Mouse (Mus musculus): Measurements from ENCODE around the gene Cox10.

Gene Cox10

DNA sequence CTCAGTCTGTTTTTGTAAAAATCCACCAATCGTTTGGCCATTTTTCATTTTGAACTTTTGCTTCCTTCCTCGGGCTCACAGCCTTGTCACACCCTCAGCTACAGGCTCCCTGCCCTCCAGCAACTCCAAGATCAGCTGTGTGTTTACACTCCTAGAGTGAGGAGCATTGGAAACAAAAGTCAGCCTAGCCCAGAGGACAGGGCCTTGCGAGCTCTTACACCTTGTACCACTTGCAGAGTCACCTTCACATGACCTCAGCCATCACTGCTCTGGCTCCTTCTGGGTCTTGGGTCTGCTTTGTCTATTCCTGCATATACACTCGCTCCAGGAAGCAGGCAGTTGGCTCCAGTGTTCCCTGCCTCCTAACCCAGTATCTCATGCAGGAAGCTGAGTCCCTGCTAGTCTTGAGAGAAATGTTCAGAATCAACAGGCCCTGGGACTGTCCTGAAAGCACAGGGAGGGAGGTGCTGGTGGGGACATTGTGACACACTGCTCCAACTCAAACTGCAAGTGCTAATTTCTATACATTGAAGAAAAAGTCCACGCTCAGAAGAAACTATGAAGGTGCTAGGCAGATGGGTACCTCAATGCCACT lies 79.0 kb downstream of the Cox10 start:
- DNase-seq (ENCODE audit: low spot score in 2 of 2), result no peak

- no peak for DNase-seq (ENCODE audit: low spot score in 2 of 2)
These were observed 79.8 kb downstream of the Cox10 start for GRCm38 (mm10) chr11:63999431-63999830.

GRCm38 (mm10) chr11:63991958-63992357 lies 87.3 kb downstream of the Cox10 start:
- DNase-seq (ENCODE audit: low spot score in 2 of 2), result no peak

DNA sequence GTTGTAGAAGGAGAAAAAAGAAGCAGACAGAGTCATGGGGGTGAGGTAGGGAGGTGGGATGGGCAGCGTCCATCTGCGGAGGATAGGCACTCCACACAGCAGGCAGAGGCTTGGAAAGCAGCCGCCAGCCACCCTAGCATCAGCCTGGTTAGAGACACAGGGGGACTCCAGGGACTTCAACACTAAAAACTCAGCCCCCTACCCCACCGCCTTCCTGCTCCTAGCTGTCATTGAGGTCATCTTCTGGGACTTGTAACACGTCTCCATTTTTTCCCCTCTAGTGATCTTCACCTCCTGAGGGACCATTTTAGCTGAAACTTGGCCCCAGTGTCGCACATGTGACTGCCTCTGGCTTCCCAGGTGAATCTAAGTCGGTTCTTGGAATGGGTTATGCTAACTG lies 88.5 kb downstream of the Cox10 start:
- no peak for DNase-seq (ENCODE audit: low spot score in 2 of 2)

DNA sequence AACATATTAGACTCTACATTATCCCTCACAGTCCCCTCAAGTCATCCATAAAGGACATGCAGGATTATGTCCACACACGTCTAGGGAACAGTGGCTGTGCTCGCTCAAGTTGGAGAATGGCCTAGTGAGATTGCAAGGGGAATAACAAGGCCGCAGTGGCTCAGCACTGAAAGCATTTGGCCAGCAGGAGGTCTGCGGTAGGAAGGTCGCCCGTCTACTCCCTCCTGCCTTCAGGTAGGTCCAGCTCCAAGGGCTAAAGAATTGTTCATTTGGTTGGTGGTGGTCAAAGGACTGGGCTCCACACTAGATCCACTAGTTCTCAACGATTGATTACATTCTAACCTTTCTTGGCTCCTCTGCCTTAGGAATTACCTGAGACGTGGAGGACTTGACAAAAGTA lies 89.0 kb downstream of the Cox10 start:
- no peak for DNase-seq (ENCODE audit: low spot score in 2 of 2)

DNA sequence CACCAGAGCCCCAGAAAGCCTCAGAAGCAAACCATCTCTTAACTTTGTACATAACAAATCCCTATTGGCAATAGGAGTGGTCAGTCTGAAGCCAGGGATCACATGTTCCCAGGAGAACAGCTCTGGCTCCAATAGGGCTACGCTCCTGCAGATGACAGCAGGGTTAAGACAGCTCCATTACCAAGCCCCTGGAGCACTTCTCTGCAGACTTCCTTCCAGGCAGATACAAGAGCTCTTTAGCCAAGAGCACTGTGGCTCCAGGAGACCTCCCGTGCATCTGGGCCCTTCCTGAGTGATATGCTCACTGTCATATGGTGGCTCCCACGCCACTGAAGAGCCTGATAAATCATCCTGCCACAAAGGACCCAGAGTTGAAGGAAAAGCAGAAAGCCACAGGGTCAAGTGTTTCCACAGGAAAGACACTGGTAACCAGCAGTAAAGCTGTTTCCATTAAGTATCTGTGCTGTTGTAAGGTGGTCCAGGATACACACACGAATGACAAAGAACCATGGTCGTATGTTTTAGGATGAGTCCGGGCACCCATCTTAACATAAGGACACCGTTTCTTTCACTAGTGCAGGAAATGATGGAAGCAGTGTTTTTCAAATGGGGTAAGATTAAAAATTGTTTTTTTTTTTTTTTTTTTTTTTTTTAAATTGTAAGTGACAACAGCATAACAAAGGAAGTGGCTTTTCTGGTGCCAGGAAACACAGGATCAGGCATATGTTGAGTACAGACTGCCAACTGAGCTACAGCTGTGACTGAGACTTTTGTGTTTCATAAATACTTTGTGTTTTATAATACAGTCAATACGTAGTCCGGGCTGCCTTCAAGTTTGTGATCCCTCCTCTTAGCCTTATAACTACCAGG lies 90.0 kb downstream of the Cox10 start:
- no peak for DNase-seq (ENCODE audit: low spot score in 2 of 2)

DNA sequence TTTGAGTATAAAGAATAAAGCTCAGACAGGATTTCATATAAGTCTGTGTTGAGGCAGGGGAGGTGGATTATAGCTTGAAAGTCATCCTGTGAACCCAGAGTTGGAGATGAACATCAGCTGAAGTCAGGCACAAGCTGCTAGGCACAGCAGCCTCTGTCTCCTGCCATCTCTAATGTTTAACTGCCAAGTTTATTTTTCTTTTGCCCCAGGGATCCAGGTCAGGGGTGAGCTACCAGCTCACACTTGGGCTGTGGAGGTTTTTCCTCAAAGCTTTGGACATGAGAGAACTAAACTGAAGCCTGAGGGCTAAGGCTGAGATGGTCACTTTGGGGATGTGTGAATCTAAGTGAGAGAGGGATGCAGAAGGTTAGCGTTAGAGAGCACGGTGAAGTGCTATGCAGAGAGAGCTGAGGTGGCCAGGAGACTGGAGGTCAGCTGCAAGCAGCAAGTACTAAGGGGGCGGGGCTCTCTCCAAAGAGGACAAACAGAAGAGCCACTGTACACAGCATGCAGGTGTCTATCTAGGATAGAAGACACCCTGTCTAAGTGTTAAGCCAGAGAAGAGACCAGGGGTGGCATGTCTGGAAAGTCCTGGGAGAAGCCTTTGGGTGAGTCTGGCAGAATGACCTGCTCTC lies 91.1 kb downstream of the Cox10 start:
- no peak for DNase-seq (ENCODE audit: low spot score in 2 of 2)

GRCm38 (mm10) chr11:63986710-63987109 lies 92.6 kb downstream of the Cox10 start:
- DNase-seq (ENCODE audit: low spot score in 2 of 2), result no peak

- no peak for DNase-seq (ENCODE audit: low spot score in 2 of 2)
These were observed 93.8 kb downstream of the Cox10 start for GRCm38 (mm10) chr11:63985481-63985880.

DNA sequence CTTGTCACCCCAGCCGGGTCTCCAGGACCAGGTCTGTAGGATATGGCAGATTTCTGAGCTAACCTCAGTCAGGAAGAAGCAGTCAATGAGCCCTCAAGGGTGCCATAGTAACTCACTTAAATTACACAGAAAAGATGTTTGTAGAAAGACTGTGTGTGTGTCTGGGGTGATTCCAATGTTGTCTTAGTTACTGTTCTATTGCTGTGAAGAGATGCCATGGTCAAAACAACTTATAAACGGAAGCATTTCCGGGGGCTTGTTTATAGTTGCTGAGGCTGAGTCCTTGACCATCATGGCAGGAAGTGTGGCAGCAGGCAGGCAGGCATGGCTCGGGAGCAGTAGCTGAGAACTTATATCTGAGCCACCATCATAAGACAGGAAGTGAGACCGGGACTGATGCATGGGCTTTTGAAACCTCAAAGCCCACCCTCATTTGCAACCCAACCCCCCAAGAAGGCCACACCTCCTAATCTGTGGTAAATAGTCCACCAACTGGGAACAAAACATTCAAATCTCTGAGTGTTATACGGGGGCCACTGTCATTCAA lies 94.6 kb downstream of the Cox10 start:
- no peak for DNase-seq (ENCODE audit: low spot score in 2 of 2)

- no peak for DNase-seq (ENCODE audit: low spot score in 2 of 2)
These were observed 101.5 kb downstream of the Cox10 start for GRCm38 (mm10) chr11:63977741-63978140.

GRCm38 (mm10) chr11:63976775-63977174 lies 102.5 kb downstream of the Cox10 start:
- DNase-seq (ENCODE audit: low spot score in 2 of 2), result no peak

DNA sequence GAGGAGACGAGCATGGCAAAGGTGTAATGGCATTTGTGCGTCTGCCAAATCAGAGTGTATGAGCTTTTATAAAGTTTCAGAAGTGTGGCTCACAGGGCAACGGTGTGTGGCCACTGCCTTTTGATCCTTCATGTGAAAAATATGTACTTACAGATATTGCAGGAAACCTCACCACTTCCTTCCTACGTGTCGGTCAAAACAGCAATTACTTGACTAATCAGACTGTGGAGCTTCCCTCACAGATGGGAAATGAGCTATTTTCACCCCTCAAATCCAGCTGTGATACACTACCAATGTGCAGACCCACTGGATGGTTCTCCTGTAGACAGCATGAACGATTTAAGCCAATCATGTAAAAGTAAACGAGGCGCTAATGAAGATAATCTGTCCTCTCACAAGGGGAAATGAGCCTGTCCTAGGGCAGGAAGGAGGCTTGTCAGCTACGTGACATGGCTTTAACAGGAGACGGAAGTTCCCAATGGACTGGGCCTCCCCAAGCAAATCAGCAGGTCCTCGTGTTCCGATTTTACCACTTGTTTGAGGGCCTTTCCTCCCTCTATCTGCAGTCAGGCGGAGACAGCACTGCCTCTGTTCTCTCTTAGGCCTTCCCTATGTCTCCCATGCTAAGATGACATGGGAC lies 103.9 kb downstream of the Cox10 start:
- no peak for DNase-seq (ENCODE audit: low spot score in 2 of 2)

- no peak for DNase-seq (ENCODE audit: low spot score in 2 of 2)
These were observed 105.3 kb downstream of the Cox10 start for GRCm38 (mm10) chr11:63973973-63974372.

DNA sequence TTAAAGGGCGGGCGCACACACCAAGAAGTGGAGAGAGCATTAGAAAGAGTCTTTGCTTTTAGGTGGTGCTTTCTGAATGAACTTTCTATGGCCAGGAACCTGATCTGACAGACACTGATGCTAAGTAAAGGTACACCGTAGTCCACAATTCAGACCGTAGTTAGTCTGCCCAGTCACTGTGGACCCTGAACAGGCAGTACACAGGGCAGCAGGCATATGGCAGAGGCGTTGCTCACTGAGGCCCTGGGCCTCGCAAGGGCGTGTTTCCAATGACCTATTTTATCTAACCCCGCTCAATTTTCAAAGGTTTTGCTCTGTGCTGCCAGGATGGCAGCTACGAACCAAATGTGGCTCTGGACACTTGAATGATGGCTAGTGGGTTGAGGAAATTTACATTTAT lies 107.8 kb downstream of the Cox10 start:
- no peak for DNase-seq (ENCODE audit: low spot score in 2 of 2)

- DNase-seq (ENCODE audit: low spot score in 2 of 2), result no peak
These were observed 108.5 kb downstream of the Cox10 start for GRCm38 (mm10) chr11:63970818-63971217.

DNA sequence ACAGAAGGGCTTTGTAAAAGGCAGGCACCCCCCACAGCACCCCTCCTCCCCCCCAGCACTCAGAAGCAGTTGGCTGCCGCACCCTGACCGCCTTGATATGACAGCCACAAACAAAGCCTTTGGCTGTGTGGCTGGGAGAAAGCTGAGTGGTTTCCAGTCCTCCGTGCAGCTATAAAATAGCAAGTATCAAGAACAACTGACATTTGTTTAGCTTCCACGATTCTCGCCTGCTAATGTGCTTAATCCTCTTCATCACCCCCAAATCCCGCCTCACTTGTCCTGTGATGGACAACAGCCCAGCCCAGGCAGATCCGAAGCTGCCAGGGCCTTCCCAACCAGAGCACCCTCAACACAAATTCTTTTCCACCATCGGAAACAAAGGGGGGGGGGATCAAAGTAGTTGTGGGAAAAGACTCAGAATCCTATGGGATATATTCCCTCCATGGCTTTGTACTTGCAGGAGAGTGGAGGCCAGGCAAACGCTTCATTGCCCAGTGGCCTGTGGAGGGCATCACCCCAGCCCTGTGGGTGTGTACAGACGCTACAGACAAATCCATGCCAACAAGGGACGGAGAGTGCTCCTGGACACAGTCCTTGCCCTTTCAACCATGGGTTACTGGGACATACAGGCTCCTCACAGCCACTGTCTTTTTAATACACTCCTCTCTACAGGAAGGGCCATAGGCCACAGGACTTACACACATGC lies 109.9 kb downstream of the Cox10 start:
- peak in 1 of 2 experiments; percentile 20 for DNase-seq (ENCODE audit: low spot score in 2 of 2)

- DNase-seq (ENCODE audit: low spot score in 2 of 2), result no peak
These were observed 110.8 kb downstream of the Cox10 start for GRCm38 (mm10) chr11:63968388-63969035.

GRCm38 (mm10) chr11:63967641-63968387 lies 111.5 kb downstream of the Cox10 start:
- DNase-seq (ENCODE audit: low spot score in 2 of 2), result no peak

- no peak for DNase-seq (ENCODE audit: low spot score in 2 of 2)
These were observed 113.8 kb downstream of the Cox10 start for GRCm38 (mm10) chr11:63965437-63965836.
